Mouse (Mus musculus) brain, embryonic 14.5 days (tissue): Measurements from ENCODE around the gene Pcp2.

Source experiments
- CTCF ChIP-seq: fragments of 200-500 bp; IDR thresholded peaks from 2 replicates; pipeline ENCODE4 v1.5.1; 2012; ENCODE audit warnings: inconsistent platforms, mild to moderate bottlenecking, moderate library complexity, borderline replicate concordance; ENCODE audit not compliant: insufficient read depth, insufficient read length; ENCODE audit errors: extremely low read depth
- POLR2A ChIP-seq: fragments of 200-500 bp; IDR thresholded peaks from 2 replicates; pipeline ENCODE4 v1.6.1; 2012; ENCODE audit warnings: mild to moderate bottlenecking, inconsistent platforms, borderline replicate concordance; ENCODE audit not compliant: poor library complexity, insufficient read depth, insufficient read length, severe bottlenecking; ENCODE audit errors: extremely low read depth

- TF ChIP-seq POLR2A (no peak), CTCF (no peak)
Observed at GRCm38 (mm10) chr8:3648268-3648667, 22.9 kb upstream of the Pcp2 start.
